Mouse (Mus musculus): Measurements from ENCODE around the gene Zic5. TPM values are rescaled to one million over a fixed set of nuclear protein-coding genes. Genes with fewer than 3 reads are reported as not detected.

The Zic5 gene
- 0.15 TPM in 1 of 2 replicates, not detected in the other for polyA plus RNA-seq (2012; rRNA removed)

GRCm38 (mm10) chr14:122464763-122465741 is at the start of gene Zic5:
Zic5 (minus strand) TSS chr14:122465677.

GRCm38 (mm10) chr14:122490441-122491328 is 25.2 kb upstream of the Zic5 start, which contains the start of gene Gm10837:
Gm10837 (plus strand) TSS chr14:122490586.

GRCm38 (mm10) chr14:122474891-122475556 is 9.5 kb upstream of the Zic5 start, which contains the start of gene Zic2:
Zic2 (plus strand) TSS chr14:122475435.

GRCm38 (mm10) chr14:122450496-122451382 is 14.7 kb downstream of the Zic5 start, which contains the start of gene Gm5089:
Gm5089 (minus strand) TSS chr14:122451115.

Other genes starting within 250 kb of the Zic5 start
- gene Gm5089, start 14.6 kb downstream of the Zic5 start, polyA plus RNA-seq (2012; rRNA removed): not detected in 2 replicates
- gene Zic2, start 9.8 kb upstream of the Zic5 start, polyA plus RNA-seq (2012; rRNA removed): 0.05 and 0.19 TPM in 2 replicates
- gene Gm10837, start 24.9 kb upstream of the Zic5 start, polyA plus RNA-seq (2012; rRNA removed): not detected in 2 replicates
- 11.8 and 11.9 TPM in 2 replicates for gene Pcca, start 68.6 kb upstream of the Zic5 start, polyA plus RNA-seq (2012; rRNA removed)

All from ovary, adult 2 months (tissue).